Mouse (Mus musculus) kidney, embryonic 16.5 days (tissue): ENCODE data around the gene Tbx2. TPM values are rescaled to one million over a fixed set of nuclear protein-coding genes. Genes with fewer than 3 reads are reported as not detected.
A peak's percentile ranks its signal among the peaks of the same experiment; 100 is the strongest.

Experiments
- ATAC-seq: fragments of 200-750 bp; cut with Nextera tagmentation; 2 replicates; pipeline ENCODE4 v1.8.0; 2017; ENCODE audit warnings: moderate TSS enrichment; ENCODE audit not compliant: low FRiP score, low TSS enrichment
- H3K27ac ChIP-seq: fragments of 300-500 bp; sonication (generic); 2 replicates; pipeline ENCODE4 v1.5.1; 2014; ENCODE audit warnings: low read length
- H3K27me3 ChIP-seq: fragments of 300-500 bp; sonication (generic); 2 replicates; pipeline ENCODE4 v1.6.1; 2014; ENCODE audit warnings: low read length, control low read depth, mixed read lengths; ENCODE audit not compliant: insufficient read depth
- H3K36me3 ChIP-seq: fragments of 300-500 bp; sonication (generic); 2 replicates; pipeline ENCODE4 v1.6.1; 2014; ENCODE audit warnings: low read length, control low read depth, mixed read lengths; ENCODE audit not compliant: insufficient read depth
- H3K4me1 ChIP-seq: fragments of 300-500 bp; sonication (generic); 2 replicates; pipeline ENCODE4 v1.6.1; 2014; ENCODE audit warnings: low read length, control low read depth, mixed read lengths; ENCODE audit not compliant: insufficient read depth
- H3K4me2 ChIP-seq: fragments of 300-500 bp; sonication (generic); replicated peaks from 2 replicates; pipeline ENCODE4 v1.6.1; 2014; ENCODE audit warnings: low read depth, low read length
- H3K4me3 ChIP-seq: fragments of 300-500 bp; sonication (generic); 2 replicates; pipeline ENCODE4 v1.5.1; 2014; ENCODE audit warnings: mild to moderate bottlenecking, low read length
- H3K9ac ChIP-seq: fragments of 300-500 bp; sonication (generic); replicated peaks from 2 replicates; pipeline ENCODE4 v1.6.1; 2014; ENCODE audit warnings: low read length
- H3K9me3 ChIP-seq: fragments of 300-500 bp; sonication (generic); 2 replicates; pipeline ENCODE4 v1.6.1; 2016; ENCODE audit warnings: low read length, control low read depth
- WGBS: fragments of 180-500 bp; shearing (Covaris S2); extraction: QIAGEN DNeasy Blood & Tissue Kit; methylation state at CpG from one replicate; pipeline ENCODE4 v1.1.7; 2014; 5-methylcytosine and 5-hydroxymethylcytosine counted together
- polyA plus RNA-seq: library from polyadenylated mRNA; unstranded; fragments of >200 nt; fragmentation: Nextera tagmentation; extraction: Ambion mirVana; gene quantifications from 2 replicates; pipeline ENCODE4 v1.2.1, GENCODE M21; 2015

Gene Tbx2
- polyA plus RNA-seq, 1 experiment from 2014 or later: 10.3 TPM

- H3K27ac ChIP-seq: no peak overlapping the region
- H3K4me3 ChIP-seq: no peak overlapping the region
- H3K36me3 ChIP-seq: no peaks in the 10 kb centered on the region
- no peak for ATAC-seq
- H3K9me3 ChIP-seq: no peaks in the 10 kb centered on the region
- WGBS: 83% methylated on average over 1 of the region's 1 CpGs
- H3K9ac ChIP-seq: no peak overlapping the region
- H3K27me3 ChIP-seq: no peaks in the 10 kb centered on the region
- H3K4me2 ChIP-seq: no peak overlapping the region
- H3K4me1 ChIP-seq: peaks cover 12% of the 10 kb centered on the region
Observed at GRCm38 (mm10) chr11:85805779-85806178, 26.6 kb upstream of the Tbx2 start.

GRCm38 (mm10) chr11:85807353-85807752 lies 25.0 kb upstream of the Tbx2 start:
- no peak overlapping the region for H3K9ac ChIP-seq
- no peak overlapping the region for H3K4me3 ChIP-seq
- no peak for ATAC-seq
- H3K36me3 ChIP-seq: no peaks in the 10 kb centered on the region
- no peak overlapping the region for H3K4me2 ChIP-seq
- H3K27me3 ChIP-seq: no peaks in the 10 kb centered on the region
- H3K4me1 ChIP-seq: 0 out of 2 replicates have a peak, but pooled peaks cover 5% of the 10 kb centered on the region
- no peaks in the 10 kb centered on the region for H3K9me3 ChIP-seq
- H3K27ac ChIP-seq: no peak overlapping the region
- 67% methylated on average over 11 of the region's 11 CpGs for WGBS

GRCm38 (mm10) chr11:85811229-85811628 lies 21.1 kb upstream of the Tbx2 start:
- 61% methylated on average over 4 of the region's 4 CpGs for WGBS
- peaks cover 18% of the 10 kb centered on the region; the same call in 1 of the 2 replicates for H3K4me1 ChIP-seq

GRCm38 (mm10) chr11:85811676-85812075 lies 20.7 kb upstream of the Tbx2 start:
- Histone ChIP-seq H3K4me3 (no peak overlapping the region), H3K4me1 (peaks cover 18% of the 10 kb centered on the region; the same call in 1 of the 2 replicates)
- 93% methylated on average over 5 of the region's 5 CpGs for WGBS

More at GRCm38 (mm10) chr11:85811229-85811628, 21.1 kb upstream of the Tbx2 start:
- Histone ChIP-seq H3K4me2 (no peak overlapping the region), H3K36me3 (no peaks in the 10 kb centered on the region), H3K9me3 (no peaks in the 10 kb centered on the region), H3K27ac (no peak overlapping the region), H3K4me3 (no peak overlapping the region), H3K27me3 (no peaks in the 10 kb centered on the region), H3K9ac (no peak overlapping the region)
- no peak for ATAC-seq

GRCm38 (mm10) chr11:85812201-85812966 lies 20.0 kb upstream of the Tbx2 start:
- ATAC-seq: peak; percentile 79
- H3K36me3 ChIP-seq: no peaks in the 10 kb centered on the region
- H3K27ac ChIP-seq: peak overlapping the region; percentile 19; the same call in 1 of the 2 replicates
- H3K4me2 ChIP-seq: no peak overlapping the region
- H3K4me3 ChIP-seq: no peak overlapping the region
- no peaks in the 10 kb centered on the region for H3K9me3 ChIP-seq
- no peak overlapping the region for H3K9ac ChIP-seq
- WGBS: 72% methylated on average over 12 of the region's 12 CpGs
- no peaks in the 10 kb centered on the region for H3K27me3 ChIP-seq
- peaks cover 18% of the 10 kb centered on the region; the same call in 1 of the 2 replicates for H3K4me1 ChIP-seq

More at GRCm38 (mm10) chr11:85811676-85812075, 20.7 kb upstream of the Tbx2 start:
- Histone ChIP-seq H3K36me3 (no peaks in the 10 kb centered on the region), H3K9ac (no peak overlapping the region), H3K27me3 (no peaks in the 10 kb centered on the region), H3K9me3 (no peaks in the 10 kb centered on the region), H3K27ac (no peak overlapping the region), H3K4me2 (no peak overlapping the region)
- no peak for ATAC-seq

- ATAC-seq: no peak
- H3K4me3 ChIP-seq: no peak overlapping the region
- no peak overlapping the region for H3K27ac ChIP-seq
- no peaks in the 10 kb centered on the region for H3K9me3 ChIP-seq
- WGBS: 38% methylated on average over 4 of the region's 4 CpGs
- no peaks in the 10 kb centered on the region for H3K27me3 ChIP-seq
- H3K4me2 ChIP-seq: no peak overlapping the region
- peaks cover 18% of the 10 kb centered on the region; the same call in 1 of the 2 replicates for H3K4me1 ChIP-seq
- no peaks in the 10 kb centered on the region for H3K36me3 ChIP-seq
- no peak overlapping the region for H3K9ac ChIP-seq
Observed at GRCm38 (mm10) chr11:85814678-85815077, 17.7 kb upstream of the Tbx2 start.

GRCm38 (mm10) chr11:85816471-85816870 lies 15.9 kb upstream of the Tbx2 start:
- ATAC-seq: no peak
- 66% methylated on average over 5 of the region's 5 CpGs for WGBS
- Histone ChIP-seq H3K4me2 (no peak overlapping the region), H3K27ac (no peak overlapping the region), H3K27me3 (no peaks in the 10 kb centered on the region), H3K4me1 (peaks cover 20% of the 10 kb centered on the region; the same call in 1 of the 2 replicates), H3K9me3 (no peaks in the 10 kb centered on the region), H3K4me3 (no peak overlapping the region), H3K9ac (no peak overlapping the region), H3K36me3 (no peaks in the 10 kb centered on the region)

GRCm38 (mm10) chr11:85818401-85818800 lies 13.9 kb upstream of the Tbx2 start:
- Histone ChIP-seq H3K36me3 (no peaks in the 10 kb centered on the region), H3K9ac (no peak overlapping the region), H3K27ac (no peak overlapping the region), H3K27me3 (no peaks in the 10 kb centered on the region), H3K4me2 (no peak overlapping the region), H3K4me3 (no peak overlapping the region), H3K4me1 (peaks cover 21% of the 10 kb centered on the region), H3K9me3 (no peaks in the 10 kb centered on the region)
- ATAC-seq: no peak
- 72% methylated on average over 3 of the region's 3 CpGs for WGBS

- Histone ChIP-seq H3K4me1 (peaks cover 30% of the 10 kb centered on the region), H3K4me2 (no peak overlapping the region), H3K36me3 (no peaks in the 10 kb centered on the region), H3K4me3 (no peak overlapping the region), H3K9ac (0 out of 2 replicates have a peak overlapping the region, but pooled peaks have one; percentile 25), H3K27me3 (peaks cover 1% of the 10 kb centered on the region; the same call in 1 of the 2 replicates), H3K9me3 (no peaks in the 10 kb centered on the region), H3K27ac (peak overlapping the region; percentile 72)
- no peak for ATAC-seq
- WGBS: 77% methylated on average over 3 of the region's 3 CpGs
Observed at GRCm38 (mm10) chr11:85820959-85821358, 11.4 kb upstream of the Tbx2 start.

- H3K9ac ChIP-seq: 0 out of 2 replicates have a peak overlapping the region, but pooled peaks have one; percentile 25
- peaks cover 37% of the 10 kb centered on the region for H3K4me1 ChIP-seq
- H3K4me3 ChIP-seq: no peak overlapping the region
- H3K36me3 ChIP-seq: no peaks in the 10 kb centered on the region
- WGBS: 68% methylated on average over 9 of the region's 9 CpGs
- H3K27ac ChIP-seq: peak overlapping the region; percentile 72
- ATAC-seq: 0 out of 2 replicates have a peak, but pooled peaks have one; percentile 13
- H3K27me3 ChIP-seq: peaks cover 4% of the 10 kb centered on the region; the same call in 1 of the 2 replicates
- no peak overlapping the region for H3K4me2 ChIP-seq
- no peaks in the 10 kb centered on the region for H3K9me3 ChIP-seq
Observed at GRCm38 (mm10) chr11:85821659-85822058, 10.7 kb upstream of the Tbx2 start.
